Mouse (Mus musculus) embryonic facial prominence, embryonic 15.5 days (tissue): ENCODE data around the gene Ccdc85b. TPM values are rescaled to one million over a fixed set of nuclear protein-coding genes. Genes with fewer than 3 reads are reported as not detected.

Source experiments
- ATAC-seq: fragments of 200-750 bp; cut with Nextera tagmentation; 2 replicates; pipeline ENCODE4 v1.8.0; 2017; ENCODE audit warnings: low read depth, moderate TSS enrichment; ENCODE audit not compliant: insufficient number of reproducible peaks, low FRiP score, low TSS enrichment
- H3K27ac ChIP-seq: fragments of 300-500 bp; sonication (generic); replicated peaks from 2 replicates; pipeline ENCODE4 v1.5.1; 2015; ENCODE audit warnings: mild to moderate bottlenecking, inconsistent platforms
- H3K27me3 ChIP-seq: fragments of 300-500 bp; sonication (generic); 2 replicates; pipeline ENCODE4 v1.6.1; 2015; ENCODE audit warnings: inconsistent platforms
- H3K36me3 ChIP-seq: fragments of 300-500 bp; sonication (generic); 2 replicates; pipeline ENCODE4 v1.6.1; 2015; ENCODE audit warnings: mild to moderate bottlenecking, inconsistent platforms
- H3K4me1 ChIP-seq: fragments of 300-500 bp; sonication (generic); 2 replicates; pipeline ENCODE4 v1.6.1; 2015; ENCODE audit warnings: inconsistent platforms
- H3K4me2 ChIP-seq: fragments of 300-500 bp; sonication (generic); replicated peaks from 2 replicates; pipeline ENCODE4 v1.6.1; 2015; ENCODE audit warnings: mild to moderate bottlenecking, inconsistent platforms
- H3K4me3 ChIP-seq: fragments of 300-500 bp; sonication (generic); replicated peaks from 2 replicates; pipeline ENCODE4 v1.5.1; 2015; ENCODE audit warnings: mild to moderate bottlenecking, inconsistent platforms
- H3K9ac ChIP-seq: fragments of 300-500 bp; sonication (generic); 2 replicates; pipeline ENCODE4 v1.6.1; 2015; ENCODE audit warnings: inconsistent platforms
- H3K9me3 ChIP-seq: fragments of 300-500 bp; sonication (generic); replicated peaks from 2 replicates; pipeline ENCODE4 v1.6.1; 2016; ENCODE audit warnings: inconsistent platforms
- WGBS: fragments of 180-500 bp; shearing (Covaris S2); methylation state at CpG from one replicate; pipeline ENCODE4 v1.1.7; 2015; 5-methylcytosine and 5-hydroxymethylcytosine counted together
- polyA plus RNA-seq: library from polyadenylated mRNA; unstranded; fragments of >200 nt; fragmentation: Nextera tagmentation; extraction: Ambion mirVana; gene quantifications from 2 replicates; pipeline ENCODE4 v1.2.1, GENCODE M21; 2015

Ccdc85b gene
- polyA plus RNA-seq, 1 experiment from 2014 or later = 8.0 TPM

GRCm38 (mm10) chr19:5455037-5455436, 2.7 kb downstream of the Ccdc85b start:
- ATAC-seq = no peak
- Histone ChIP-seq H3K4me2 (peak overlapping the region; percentile 99), H3K36me3 (peaks cover 10% of the 10 kb centered on the region), H3K4me1 (peaks cover 37% of the 10 kb centered on the region), H3K4me3 (peak overlapping the region; percentile 77), H3K27ac (no peak overlapping the region), H3K27me3 (peaks cover 16% of the 10 kb centered on the region), H3K9ac (0 out of 2 replicates have a peak overlapping the region, but pooled peaks have one; percentile 18), H3K9me3 (no peaks in the 10 kb centered on the region)
- 79% methylated on average over 12 of the region's 12 CpGs for WGBS

DNA sequence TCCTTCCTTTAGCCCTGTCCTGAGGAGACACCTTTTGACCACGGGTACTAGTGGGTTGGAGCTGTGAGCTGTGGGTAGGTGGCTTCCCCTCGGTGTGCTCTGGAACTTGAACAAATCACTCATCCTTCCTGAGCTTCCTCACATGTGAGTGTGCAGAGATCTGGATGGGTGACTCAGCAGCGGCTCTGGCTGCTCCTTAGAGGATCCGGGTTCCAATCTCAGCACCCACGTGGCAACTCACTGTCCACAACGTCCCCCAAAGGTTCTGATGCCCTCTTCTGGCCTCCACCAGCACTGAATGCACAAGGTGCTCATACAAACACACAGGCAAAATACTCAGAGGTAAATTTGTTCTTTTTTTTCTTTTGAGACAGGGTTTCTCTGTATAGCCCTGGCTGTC, 5.9 kb downstream of the Ccdc85b start:
- Histone ChIP-seq H3K36me3 (peaks cover 10% of the 10 kb centered on the region), H3K27ac (no peak overlapping the region), H3K9ac (no peak overlapping the region), H3K4me1 (peaks cover 39% of the 10 kb centered on the region), H3K27me3 (peaks cover 43% of the 10 kb centered on the region), H3K4me3 (no peak overlapping the region), H3K9me3 (no peaks in the 10 kb centered on the region), H3K4me2 (no peak overlapping the region)
- ATAC-seq = no peak
- WGBS = 65% methylated on average over 6 of the region's 6 CpGs

DNA sequence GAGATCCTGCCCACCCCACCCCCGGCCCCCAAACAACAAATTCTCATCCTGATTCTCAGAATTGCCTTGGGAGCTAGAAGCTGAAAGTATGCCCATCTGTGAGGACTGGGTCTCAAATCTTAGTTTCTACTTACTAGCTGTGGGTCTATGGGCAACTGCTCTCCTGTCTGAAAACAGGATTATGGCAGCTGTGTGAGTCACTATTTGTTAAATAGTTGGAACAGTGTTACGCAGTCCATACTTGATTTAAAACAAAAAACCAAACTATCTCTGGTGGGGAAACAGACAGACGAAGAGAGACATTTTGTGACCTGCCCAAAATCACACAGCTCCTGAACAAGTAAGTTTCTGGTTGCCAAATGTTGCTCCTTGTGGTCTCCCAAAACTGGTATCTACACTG, 8.0 kb downstream of the Ccdc85b start:
- H3K4me2 ChIP-seq = no peak overlapping the region
- peaks cover 10% of the 10 kb centered on the region for H3K36me3 ChIP-seq
- H3K9ac ChIP-seq = no peak overlapping the region
- peaks cover 19% of the 10 kb centered on the region for H3K4me1 ChIP-seq
- no peak overlapping the region for H3K4me3 ChIP-seq
- 87% methylated on average over 3 of the region's 3 CpGs for WGBS
- peaks cover 58% of the 10 kb centered on the region for H3K27me3 ChIP-seq
- H3K27ac ChIP-seq = no peak overlapping the region
- no peaks in the 10 kb centered on the region for H3K9me3 ChIP-seq
- no peak for ATAC-seq

DNA sequence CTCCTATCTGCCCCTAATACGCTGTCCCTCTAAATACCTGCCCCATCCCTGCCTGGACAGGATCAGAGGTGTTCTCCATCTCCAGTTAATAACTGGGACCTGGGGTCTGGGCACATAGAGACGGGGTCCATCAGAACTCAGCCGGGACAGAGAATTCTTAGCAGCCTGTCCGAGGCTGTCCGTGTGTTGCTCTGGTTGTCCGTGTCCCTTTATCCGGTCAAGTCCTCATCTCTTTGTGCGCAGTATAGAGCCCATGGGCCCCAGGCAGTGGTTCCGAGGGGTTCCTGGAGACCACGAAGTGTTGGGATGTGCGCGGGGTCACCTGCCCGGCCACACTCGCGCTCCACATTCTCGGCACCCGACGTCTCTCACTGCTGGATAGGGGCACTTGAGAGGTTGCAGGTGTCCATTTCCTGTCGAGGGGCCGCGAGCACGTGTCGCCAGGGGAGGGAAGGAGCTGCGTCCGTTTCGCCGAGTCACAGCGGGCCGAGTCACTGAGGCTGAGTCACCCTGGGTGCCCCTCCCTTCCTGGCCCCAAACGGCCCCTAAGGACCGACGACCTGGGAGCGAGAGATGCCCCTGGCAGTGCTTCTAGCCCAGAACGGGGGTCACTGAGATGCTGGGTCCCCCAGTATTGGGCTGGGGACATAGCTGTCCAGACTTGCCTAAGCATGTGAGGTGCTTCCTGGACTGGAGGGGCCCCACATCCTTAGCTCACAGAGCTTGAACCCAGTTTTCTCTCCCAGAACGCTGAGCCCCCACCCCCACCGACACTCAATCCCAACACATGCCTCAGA, 9.1 kb downstream of the Ccdc85b start:
- H3K9me3 ChIP-seq = no peaks in the 10 kb centered on the region
- H3K4me3 ChIP-seq = peak overlapping the region; percentile 58
- no peak overlapping the region for H3K9ac ChIP-seq
- no peak overlapping the region for H3K27ac ChIP-seq
- H3K27me3 ChIP-seq = peaks cover 58% of the 10 kb centered on the region
- H3K36me3 ChIP-seq = no peaks in the 10 kb centered on the region
- peak overlapping the region; percentile 98 for H3K4me2 ChIP-seq
- peaks cover 19% of the 10 kb centered on the region for H3K4me1 ChIP-seq
- no peak for ATAC-seq
- 6% methylated on average over 36 of the region's 36 CpGs for WGBS

- peaks cover 58% of the 10 kb centered on the region for H3K27me3 ChIP-seq
- H3K4me3 ChIP-seq = peak within 1 kb of the TSS; percentile 58
- no peaks in the 10 kb centered on the region for H3K36me3 ChIP-seq
- WGBS = under 1% methylated on average over 70 of the region's 70 CpGs
- ATAC-seq = peak; percentile 24; the same call in 1 of the 2 replicates
- H3K4me1 ChIP-seq = peaks cover 19% of the 10 kb centered on the region
- peak within 1 kb of the TSS; percentile 98 for H3K4me2 ChIP-seq
- H3K9me3 ChIP-seq = no peaks in the 10 kb centered on the region
- H3K9ac ChIP-seq = peak within 1 kb of the TSS; percentile 21
- H3K27ac ChIP-seq = no peak within 1 kb of the TSS
Measured at GRCm38 (mm10) chr19:5447515-5448353, 10.0 kb downstream of the Ccdc85b start, which contains the start of gene Fosl1. TSS of gene Fosl1 (plus strand) at chr19:5447547.

DNA sequence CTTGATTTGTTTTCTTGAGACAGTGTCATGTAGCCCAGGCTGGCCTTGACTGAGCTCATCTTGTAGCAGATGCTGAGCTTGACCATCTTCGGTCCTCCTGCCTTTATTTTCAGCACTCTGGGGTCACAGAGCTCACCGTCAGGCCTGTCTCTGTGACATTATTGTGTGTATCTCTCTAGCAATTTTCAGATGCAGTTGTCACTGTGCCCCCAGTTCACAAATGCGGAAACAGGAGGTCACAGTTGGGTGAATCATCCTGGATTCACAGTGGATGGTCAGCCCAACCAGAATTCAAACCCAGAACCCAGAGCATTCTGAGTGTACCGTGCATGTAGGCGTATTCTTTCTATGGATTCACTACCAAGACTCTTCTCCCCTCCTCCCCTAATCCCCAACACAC, 11.9 kb downstream of the Ccdc85b start:
- Histone ChIP-seq H3K9me3 (no peaks in the 10 kb centered on the region), H3K4me2 (no peak overlapping the region), H3K4me3 (no peak overlapping the region), H3K27me3 (peaks cover 53% of the 10 kb centered on the region), H3K9ac (no peak overlapping the region), H3K27ac (no peak overlapping the region), H3K4me1 (peaks cover 19% of the 10 kb centered on the region), H3K36me3 (no peaks in the 10 kb centered on the region)
- ATAC-seq = no peak
- WGBS = 89% methylated on average over 5 of the region's 5 CpGs

GRCm38 (mm10) chr19:5444954-5445353, 12.7 kb downstream of the Ccdc85b start:
- Histone ChIP-seq H3K4me3 (no peak overlapping the region), H3K4me2 (no peak overlapping the region), H3K4me1 (peaks cover 19% of the 10 kb centered on the region), H3K27ac (no peak overlapping the region), H3K36me3 (no peaks in the 10 kb centered on the region), H3K9me3 (no peaks in the 10 kb centered on the region), H3K9ac (no peak overlapping the region), H3K27me3 (peaks cover 45% of the 10 kb centered on the region)
- 29% methylated on average over 7 of the region's 7 CpGs for WGBS
- ATAC-seq = no peak

- ATAC-seq = no peak
- Histone ChIP-seq H3K36me3 (no peaks in the 10 kb centered on the region), H3K27ac (no peak overlapping the region), H3K4me1 (peaks cover 19% of the 10 kb centered on the region), H3K9ac (no peak overlapping the region), H3K4me3 (no peak overlapping the region), H3K4me2 (no peak overlapping the region), H3K9me3 (no peaks in the 10 kb centered on the region), H3K27me3 (peaks cover 40% of the 10 kb centered on the region)
- 60% methylated on average over 9 of the region's 9 CpGs for WGBS
Measured at GRCm38 (mm10) chr19:5444371-5444908, 13.3 kb downstream of the Ccdc85b start.

DNA sequence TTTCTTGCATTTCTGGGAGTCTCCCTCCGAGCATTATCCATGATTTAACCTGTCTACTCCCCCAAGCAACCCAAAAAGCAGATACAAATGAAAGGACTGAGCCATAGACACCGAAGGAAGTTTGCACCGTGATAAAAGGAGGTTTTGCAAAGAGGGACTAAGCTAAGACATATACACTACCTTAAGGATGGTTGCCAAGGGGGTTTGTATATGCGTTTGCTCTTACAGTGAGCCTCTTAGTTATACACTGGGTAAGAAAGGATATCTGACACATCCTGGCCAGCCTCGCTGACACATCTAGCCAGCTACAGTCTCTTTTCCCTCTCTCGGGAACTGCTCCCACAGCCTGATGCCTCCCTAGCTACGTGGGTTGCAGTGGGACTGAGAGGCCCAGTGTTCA, 23.7 kb downstream of the Ccdc85b start:
- peaks cover 18% of the 10 kb centered on the region for H3K4me1 ChIP-seq
- no peak for ATAC-seq
- peak overlapping the region; percentile 34; the same call in 1 of the 2 replicates for H3K4me3 ChIP-seq
- H3K9me3 ChIP-seq = no peaks in the 10 kb centered on the region
- WGBS = 65% methylated on average over 7 of the region's 7 CpGs
- H3K27me3 ChIP-seq = no peaks in the 10 kb centered on the region
- peak overlapping the region; percentile 61 for H3K4me2 ChIP-seq
- no peak overlapping the region for H3K9ac ChIP-seq
- no peaks in the 10 kb centered on the region for H3K36me3 ChIP-seq
- peak overlapping the region; percentile 82 for H3K27ac ChIP-seq

GRCm38 (mm10) chr19:5432992-5433852, 24.5 kb downstream of the Ccdc85b start:
- no peak overlapping the region for H3K9ac ChIP-seq
- H3K9me3 ChIP-seq = no peaks in the 10 kb centered on the region
- 4% methylated on average over 16 of the region's 16 CpGs for WGBS
- H3K27me3 ChIP-seq = no peaks in the 10 kb centered on the region
- H3K4me3 ChIP-seq = peak overlapping the region; percentile 34
- no peaks in the 10 kb centered on the region for H3K36me3 ChIP-seq
- H3K4me2 ChIP-seq = peak overlapping the region; percentile 61
- peak; percentile 51; the same call in 1 of the 2 replicates for ATAC-seq
- peaks cover 18% of the 10 kb centered on the region for H3K4me1 ChIP-seq
- H3K27ac ChIP-seq = peak overlapping the region; percentile 82
